Mouse (Mus musculus) lung, adult 2 months (tissue): ENCODE measurements at regions not wholly inside any gene's neighbourhood (a gene's known extent, or its start where the extent isn't known, plus 50 kb on each side); places are given as distances from the start of the nearest gene placed in this dataset.

Experiments
- CTCF ChIP-seq: fragments of 200-500 bp; IDR thresholded peaks from 2 replicates; pipeline ENCODE4 v1.5.1; 2011; ENCODE audit warnings: mild to moderate bottlenecking, low read length, control low read depth; ENCODE audit not compliant: insufficient read depth
- POLR2A ChIP-seq: fragments of 200-500 bp; IDR thresholded peaks from 2 replicates; pipeline ENCODE4 v1.6.1; 2011; ENCODE audit warnings: low read depth, mild to moderate bottlenecking, control low read depth, low read length, borderline replicate concordance; ENCODE audit errors: extremely low read depth

- TF ChIP-seq POLR2A (no peak), CTCF (0 out of 2 replicates have a peak, but pooled peaks have one; percentile 7)
Measured at GRCm38 (mm10) chr11:84618576-84618975, 93.2 kb upstream of the Lhx1 start.
